Mouse (Mus musculus) bone marrow macrophage, adult 2 months (primary cell): ENCODE data around the gene 1700028K03Rik. TPM values are rescaled to one million over a fixed set of nuclear protein-coding genes. Genes with fewer than 3 reads are reported as not detected.

Experiments
- H3K27ac ChIP-seq: 2 replicates; pipeline ENCODE4 v1.5.1; 2012; ENCODE audit warnings: low read depth, low read length; ENCODE audit not compliant: insufficient read depth
- H3K4me1 ChIP-seq: 2 replicates; pipeline ENCODE4 v1.6.1; 2012; ENCODE audit warnings: low read length; ENCODE audit not compliant: control insufficient read depth, insufficient read depth
- H3K4me3 ChIP-seq: 2 replicates; pipeline ENCODE4 v1.5.1; 2012; ENCODE audit warnings: mild to moderate bottlenecking, low read length, moderate library complexity; ENCODE audit not compliant: insufficient read depth
- CTCF ChIP-seq: IDR thresholded peaks from 2 replicates; pipeline ENCODE4 v1.5.1; 2012; ENCODE audit warnings: low read depth, mild to moderate bottlenecking, low read length, moderate library complexity
- POLR2A ChIP-seq: IDR thresholded peaks from 2 replicates; pipeline ENCODE4 v1.6.1; 2012; ENCODE audit warnings: mild to moderate bottlenecking, low read depth, low read length, borderline replicate concordance
- polyA plus RNA-seq: library from polyadenylated mRNA; stranded (reverse); fragments of >200 nt; gene quantifications from 2 replicates; pipeline ENCODE4 v1.2.4, GENCODE M21; 2012; ENCODE audit not compliant: missing spikeins, insufficient read depth, insufficient read length

Gene 1700028K03Rik
- polyA plus RNA-seq, 1 experiment = not detected

DNA sequence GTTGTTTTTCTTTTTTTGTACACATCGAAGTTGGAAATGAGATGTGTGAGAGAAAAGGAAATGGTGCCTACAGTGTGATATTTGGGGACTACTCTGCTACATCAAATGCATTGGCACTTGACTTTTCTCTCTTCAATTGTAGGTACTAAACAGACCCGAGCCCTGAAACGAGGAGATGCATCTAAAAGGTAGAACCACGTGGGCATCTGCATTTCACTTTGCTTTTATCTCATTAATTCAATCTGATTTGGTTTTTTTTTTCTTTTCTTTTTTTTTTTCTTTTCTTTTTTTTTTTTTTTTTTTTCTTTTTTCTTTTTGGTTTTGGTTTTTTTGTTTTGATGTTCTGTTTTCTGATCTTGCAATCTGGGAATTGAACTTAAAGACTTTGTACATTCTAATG is 63.9 kb downstream of the 1700028K03Rik start:
- Histone ChIP-seq H3K4me1 (peaks cover 13% of the 10 kb centered on the region), H3K27ac (no peak overlapping the region), H3K4me3 (peak overlapping the region; percentile 100)
- TF ChIP-seq CTCF = no peak
- no peak for TF ChIP-seq POLR2A

Other genes starting within 250 kb of the 1700028K03Rik start
- gene Tgfbr3, start 245.1 kb upstream of the 1700028K03Rik start, polyA plus RNA-seq = 0.51 and 1.1 TPM in 2 replicates
- gene Brdt, start 203.6 kb upstream of the 1700028K03Rik start, polyA plus RNA-seq = 1.6 and 1.8 TPM in 2 replicates
- not detected in 2 replicates for gene Ephx4, start 132.0 kb upstream of the 1700028K03Rik start, polyA plus RNA-seq
- not detected in 2 replicates for gene Lpcat2b, start 103.2 kb upstream of the 1700028K03Rik start, polyA plus RNA-seq
- 2.5 and 3.8 TPM in 2 replicates for gene Btbd8, start 96.7 kb upstream of the 1700028K03Rik start, polyA plus RNA-seq
- not detected in 2 replicates for gene Gm42669, start 27.1 kb upstream of the 1700028K03Rik start, polyA plus RNA-seq
- gene Rpap2, start 62.7 kb downstream of the 1700028K03Rik start, polyA plus RNA-seq = 11.2 and 11.7 TPM in 2 replicates
- 11.1 and 13.9 TPM in 2 replicates for gene Glmn, start 63.2 kb downstream of the 1700028K03Rik start, polyA plus RNA-seq
- gene Gfi1, start 191.3 kb downstream of the 1700028K03Rik start, polyA plus RNA-seq = not detected in 2 replicates